Mouse (Mus musculus): ENCODE results near the gene Aox2. TPM values are rescaled to one million over a fixed set of nuclear protein-coding genes. Genes with fewer than 3 reads are reported as not detected.

Gene Aox2
- total and polyA plus RNA-seq, 3 experiments = 0.04 to 0.08 TPM; not detected in 1

- TF ChIP-seq POLR2AphosphoS5 (IDR thresholded peaks at IDR 0.05; ENCODE audit: borderline replicate concordance, low read depth, low read length) (no peak), KAT2A (conservative IDR thresholded peaks at IDR 0.05; ENCODE audit: low read depth, low read length) (no peak), MAX (IDR thresholded peaks at IDR 0.05; ENCODE audit: low read length) (no peak), NELFE (IDR thresholded peaks at IDR 0.05; ENCODE audit: low read depth, low read length) (peak; percentile 82), POLR2AphosphoS2 (IDR thresholded peaks at IDR 0.05; ENCODE audit: low read length) (peak; percentile 85), RAD21 (IDR thresholded peaks at IDR 0.05; ENCODE audit: low read depth, low read length) (no peak), EP300 (IDR thresholded peaks at IDR 0.05; ENCODE audit: low read depth in 1 of 2, low read length in 2 of 2) (no peak), GATA1 (IDR thresholded peaks at IDR 0.05; ENCODE audit: low read depth, low read length) (no peak), CTCF (IDR thresholded peaks at IDR 0.05 in 2 of 3, conservative IDR thresholded peaks at IDR 0.05 in 1 of 3; ENCODE audit: control insufficient read depth in 1 of 3, insufficient read depth in 1 of 3, low read depth in 2 of 3, low read length in 3 of 3, poor library complexity in 1 of 3, severe bottlenecking in 1 of 3) (no peak), MXI1 (IDR thresholded peaks at IDR 0.05; ENCODE audit: low read depth, low read length) (no peak), MAZ (IDR thresholded peaks at IDR 0.05; ENCODE audit: low read depth, low read length) (peak; percentile 81), SIN3A (IDR thresholded peaks at IDR 0.05; ENCODE audit: low read length) (peak; percentile 49), BHLHE40 (IDR thresholded peaks at IDR 0.05; ENCODE audit: borderline replicate concordance, low read depth, low read length) (no peak), E2F4 (IDR thresholded peaks at IDR 0.05; ENCODE audit: borderline replicate concordance, low read depth, low read length) (no peak), NRF1 (IDR thresholded peaks at IDR 0.05; ENCODE audit: insufficient read depth, low read depth, low read length, poor library complexity, severe bottlenecking) (0 out of 2 replicates have a peak, but pooled peaks have one; percentile 15), USF1 (IDR thresholded peaks at IDR 0.05; ENCODE audit: low read depth, low read length) (no peak), ZMIZ1 (IDR thresholded peaks at IDR 0.05; ENCODE audit: low read depth, low read length) (0 out of 2 replicates have a peak, but pooled peaks have one; percentile 44), MEF2A (IDR thresholded peaks at IDR 0.05; ENCODE audit: extremely low read depth, insufficient replicate concordance, low read depth, low read length, poor library complexity, severe bottlenecking) (no peak), CHD1 (IDR thresholded peaks at IDR 0.05; ENCODE audit: low read depth, low read length) (no peak), TAL1 (IDR thresholded peaks at IDR 0.05; ENCODE audit: low read length) (no peak), USF2 (IDR thresholded peaks at IDR 0.05; ENCODE audit: borderline replicate concordance in 1 of 2, insufficient read depth in 1 of 2, low read depth in 1 of 2, low read length in 2 of 2) (no peak)
These were observed 114.6 kb downstream of the Aox2 start, which contains the start of gene Bzw1 (continued) for GRCm38 (mm10) chr1:58392652-58393283.

Data from MEL (cell line).